Mouse (Mus musculus) forebrain, embryonic 13.5 days (tissue): ENCODE measurements around the gene Ap5z1. TPM values are rescaled to one million over a fixed set of nuclear protein-coding genes. Genes with fewer than 3 reads are reported as not detected.

Source experiments
- ATAC-seq: fragments of 200-750 bp; cut with Nextera tagmentation; 2 replicates; pipeline ENCODE4 v1.8.0; 2017
- H3K27ac ChIP-seq: fragments of 300-500 bp; sonication (generic); 2 replicates; pipeline ENCODE4 v1.5.1; 2015; ENCODE audit warnings: inconsistent platforms, mild to moderate bottlenecking, moderate library complexity
- H3K27me3 ChIP-seq: fragments of 300-500 bp; sonication (generic); 2 replicates; pipeline ENCODE4 v1.6.1; 2015; ENCODE audit warnings: mild to moderate bottlenecking, inconsistent platforms
- H3K36me3 ChIP-seq: fragments of 300-500 bp; sonication (generic); 2 replicates; pipeline ENCODE4 v1.6.1; 2015; ENCODE audit warnings: mild to moderate bottlenecking, inconsistent platforms; ENCODE audit not compliant: poor library complexity, severe bottlenecking
- H3K4me1 ChIP-seq: fragments of 300-500 bp; sonication (generic); 2 replicates; pipeline ENCODE4 v1.6.1; 2015; ENCODE audit warnings: inconsistent platforms
- H3K4me2 ChIP-seq: fragments of 300-500 bp; sonication (generic); 2 replicates; pipeline ENCODE4 v1.6.1; 2015; ENCODE audit warnings: inconsistent platforms, mild to moderate bottlenecking, moderate library complexity
- H3K4me3 ChIP-seq: fragments of 300-500 bp; sonication (generic); 2 replicates; pipeline ENCODE4 v1.5.1; 2015; ENCODE audit warnings: mild to moderate bottlenecking, inconsistent platforms
- H3K9ac ChIP-seq: fragments of 300-500 bp; sonication (generic); 2 replicates; pipeline ENCODE4 v1.6.1; 2015; ENCODE audit warnings: mild to moderate bottlenecking, inconsistent platforms
- H3K9me3 ChIP-seq: fragments of 300-500 bp; sonication (generic); replicated peaks from 2 replicates; pipeline ENCODE4 v1.6.1; 2016; ENCODE audit warnings: inconsistent platforms
- WGBS: fragments of 180-500 bp; shearing (Covaris S2); methylation state at CpG from one replicate; pipeline ENCODE4 v1.1.7; 2015; 5-methylcytosine and 5-hydroxymethylcytosine counted together
- polyA plus RNA-seq: library from polyadenylated mRNA; unstranded; fragments of >200 nt; fragmentation: Nextera tagmentation; extraction: Ambion mirVana; gene quantifications from 2 replicates; pipeline ENCODE4 v1.2.1, GENCODE M21; 2015

Gene Ap5z1
- polyA plus RNA-seq, 1 experiment from 2014 or later, result 12.0 TPM

- Histone ChIP-seq H3K9me3 (no peaks in the 10 kb centered on the region), H3K4me3 (peak overlapping the region; percentile 32), H3K27me3 (0 out of 2 replicates have a peak, but pooled peaks cover 3% of the 10 kb centered on the region), H3K4me2 (peak overlapping the region; percentile 62), H3K9ac (peak overlapping the region; percentile 46; the same call in 1 of the 2 replicates), H3K36me3 (peaks cover 20% of the 10 kb centered on the region), H3K27ac (peak overlapping the region; percentile 41), H3K4me1 (peaks cover 42% of the 10 kb centered on the region)
- ATAC-seq, result peak; percentile 90
- WGBS, result under 1% methylated on average over 18 of the region's 19 CpGs
These were observed 23.1 kb upstream of the Ap5z1 start for GRCm38 (mm10) chr5:142440451-142441147.

GRCm38 (mm10) chr5:142441332-142442044, 22.3 kb upstream of the Ap5z1 start:
- 69% methylated on average over 22 of the region's 22 CpGs for WGBS
- peak overlapping the region; percentile 62 for H3K4me2 ChIP-seq
- H3K4me1 ChIP-seq, result peaks cover 46% of the 10 kb centered on the region
- no peak for ATAC-seq
- peak overlapping the region; percentile 32; the same call in 1 of the 2 replicates for H3K4me3 ChIP-seq
- peak overlapping the region; percentile 46; the same call in 1 of the 2 replicates for H3K9ac ChIP-seq
- H3K27ac ChIP-seq, result peak overlapping the region; percentile 41; the same call in 1 of the 2 replicates
- H3K9me3 ChIP-seq, result no peaks in the 10 kb centered on the region
- peaks cover 11% of the 10 kb centered on the region for H3K36me3 ChIP-seq
- H3K27me3 ChIP-seq, result 0 out of 2 replicates have a peak, but pooled peaks cover 3% of the 10 kb centered on the region

- 89% methylated on average over 7 of the region's 7 CpGs for WGBS
- H3K9ac ChIP-seq, result no peak overlapping the region
- 0 out of 2 replicates have a peak, but pooled peaks cover 8% of the 10 kb centered on the region for H3K36me3 ChIP-seq
- no peak overlapping the region for H3K27ac ChIP-seq
- H3K27me3 ChIP-seq, result 0 out of 2 replicates have a peak, but pooled peaks cover 3% of the 10 kb centered on the region
- ATAC-seq, result no peak
- peaks cover 46% of the 10 kb centered on the region for H3K4me1 ChIP-seq
- no peak overlapping the region for H3K4me3 ChIP-seq
- no peaks in the 10 kb centered on the region for H3K9me3 ChIP-seq
- H3K4me2 ChIP-seq, result no peak overlapping the region
These were observed 21.7 kb upstream of the Ap5z1 start for GRCm38 (mm10) chr5:142442045-142442440.

- H3K36me3 ChIP-seq, result no peaks in the 10 kb centered on the region
- H3K4me2 ChIP-seq, result no peak overlapping the region
- H3K4me3 ChIP-seq, result no peak overlapping the region
- 0 out of 2 replicates have a peak, but pooled peaks cover 3% of the 10 kb centered on the region for H3K27me3 ChIP-seq
- H3K27ac ChIP-seq, result no peak overlapping the region
- no peak for ATAC-seq
- peaks cover 53% of the 10 kb centered on the region for H3K4me1 ChIP-seq
- H3K9ac ChIP-seq, result no peak overlapping the region
- H3K9me3 ChIP-seq, result no peaks in the 10 kb centered on the region
- WGBS, result 64% methylated on average over 15 of the region's 15 CpGs
These were observed 20.2 kb upstream of the Ap5z1 start for GRCm38 (mm10) chr5:142443514-142443913.

GRCm38 (mm10) chr5:142443994-142444393, 19.8 kb upstream of the Ap5z1 start:
- no peak overlapping the region for H3K27ac ChIP-seq
- no peak overlapping the region for H3K4me2 ChIP-seq
- H3K4me3 ChIP-seq, result no peak overlapping the region
- no peak for ATAC-seq
- no peaks in the 10 kb centered on the region for H3K9me3 ChIP-seq
- 71% methylated on average over 14 of the region's 14 CpGs for WGBS
- peaks cover 54% of the 10 kb centered on the region for H3K4me1 ChIP-seq
- H3K36me3 ChIP-seq, result no peaks in the 10 kb centered on the region
- H3K27me3 ChIP-seq, result 0 out of 2 replicates have a peak, but pooled peaks cover 3% of the 10 kb centered on the region
- no peak overlapping the region; the same call in 1 of the 2 replicates for H3K9ac ChIP-seq

GRCm38 (mm10) chr5:142444791-142445531, 18.8 kb upstream of the Ap5z1 start:
- Histone ChIP-seq H3K27me3 (0 out of 2 replicates have a peak, but pooled peaks cover 3% of the 10 kb centered on the region), H3K4me3 (no peak overlapping the region), H3K9me3 (no peaks in the 10 kb centered on the region), H3K36me3 (peaks cover 7% of the 10 kb centered on the region), H3K4me1 (peaks cover 45% of the 10 kb centered on the region), H3K9ac (no peak overlapping the region), H3K4me2 (no peak overlapping the region), H3K27ac (no peak overlapping the region)
- 69% methylated on average over 11 of the region's 11 CpGs for WGBS
- ATAC-seq, result no peak

GRCm38 (mm10) chr5:142445709-142446108, 18.0 kb upstream of the Ap5z1 start:
- peak overlapping the region; percentile 45 for H3K9ac ChIP-seq
- H3K9me3 ChIP-seq, result no peaks in the 10 kb centered on the region
- no peak overlapping the region for H3K27ac ChIP-seq
- H3K4me1 ChIP-seq, result peaks cover 38% of the 10 kb centered on the region
- H3K4me2 ChIP-seq, result no peak overlapping the region
- 0 out of 2 replicates have a peak, but pooled peaks cover 3% of the 10 kb centered on the region for H3K27me3 ChIP-seq
- peaks cover 14% of the 10 kb centered on the region for H3K36me3 ChIP-seq
- 43% methylated on average over 8 of the region's 8 CpGs for WGBS
- ATAC-seq, result no peak
- H3K4me3 ChIP-seq, result no peak overlapping the region

- H3K4me2 ChIP-seq, result no peak overlapping the region
- no peak overlapping the region for H3K4me3 ChIP-seq
- WGBS, result 10% methylated on average over 9 of the region's 9 CpGs
- H3K4me1 ChIP-seq, result peaks cover 25% of the 10 kb centered on the region
- H3K9ac ChIP-seq, result no peak overlapping the region
- H3K27me3 ChIP-seq, result 0 out of 2 replicates have a peak, but pooled peaks cover under 1% of the 10 kb centered on the region
- H3K9me3 ChIP-seq, result no peaks in the 10 kb centered on the region
- ATAC-seq, result peak; percentile 76
- peak overlapping the region; percentile 57 for H3K27ac ChIP-seq
- H3K36me3 ChIP-seq, result peaks cover 31% of the 10 kb centered on the region
These were observed 15.7 kb upstream of the Ap5z1 start for GRCm38 (mm10) chr5:142448076-142448475.

GRCm38 (mm10) chr5:142448623-142449022, 15.1 kb upstream of the Ap5z1 start:
- Histone ChIP-seq H3K4me3 (no peak overlapping the region), H3K9ac (no peak overlapping the region), H3K4me1 (peaks cover 20% of the 10 kb centered on the region), H3K9me3 (no peaks in the 10 kb centered on the region), H3K36me3 (peaks cover 36% of the 10 kb centered on the region), H3K27ac (no peak overlapping the region), H3K27me3 (no peaks in the 10 kb centered on the region), H3K4me2 (no peak overlapping the region)
- WGBS, result 84% methylated on average over 12 of the region's 12 CpGs
- ATAC-seq, result no peak; the same call in 1 of the 2 replicates

GRCm38 (mm10) chr5:142450846-142451245, 12.9 kb upstream of the Ap5z1 start:
- Histone ChIP-seq H3K36me3 (peaks cover 56% of the 10 kb centered on the region), H3K9ac (no peak overlapping the region), H3K27me3 (no peaks in the 10 kb centered on the region), H3K4me2 (no peak overlapping the region), H3K9me3 (no peaks in the 10 kb centered on the region), H3K27ac (no peak overlapping the region), H3K4me1 (peaks cover 10% of the 10 kb centered on the region), H3K4me3 (no peak overlapping the region)
- 88% methylated on average over 9 of the region's 9 CpGs for WGBS
- no peak for ATAC-seq

- peaks cover 65% of the 10 kb centered on the region for H3K36me3 ChIP-seq
- peaks cover 9% of the 10 kb centered on the region for H3K4me1 ChIP-seq
- H3K4me2 ChIP-seq, result no peak overlapping the region
- no peaks in the 10 kb centered on the region for H3K27me3 ChIP-seq
- no peaks in the 10 kb centered on the region for H3K9me3 ChIP-seq
- no peak for ATAC-seq
- no peak overlapping the region for H3K27ac ChIP-seq
- no peak overlapping the region for H3K9ac ChIP-seq
- H3K4me3 ChIP-seq, result no peak overlapping the region
- 0% methylated on average over 1 of the region's 1 CpGs for WGBS
These were observed 12.0 kb upstream of the Ap5z1 start for GRCm38 (mm10) chr5:142451759-142452158.
